13 mouse cellular contexts compared by ENCODE assay signal in genomic region chrX:51035678-51036209, GRCm38 (mm10). TPM values are rescaled to one million over a fixed set of nuclear protein-coding genes. Genes with fewer than 3 reads are reported as not detected.
DNase-seq lines count a peak whose midpoint lies in the region; ATAC-seq and TF ChIP-seq lines count a peak whose summit lies in the region.
"Had no signal": no experiment of that assay in that cellular context is flagged by ENCODE, and none has a peak within 500 bp of the region (broad histone marks: within the 10 kb centered on the region; RNA-seq: fewer than 3 reads in every experiment).

No protein-coding gene starts in this region.

- 16% methylated on average over 7 of the region's 7 CpGs for WGBS in lung, embryonic 14.5 days
- WGBS in neural tube, embryonic 11.5 days, result 25% methylated on average over 7 of the region's 7 CpGs
- 40% methylated on average over 7 of the region's 7 CpGs for WGBS in intestine, postnatal 0 days

- peak; percentile 60 for DNase-seq in lung, embryonic 14.5 days
- DNase-seq in lung, postnatal 25 days (ENCODE audit: low spot score), result no peak
- peak; percentile 56 for DNase-seq in embryo, embryonic 10.5 days (ENCODE audit: low spot score)
- DNase-seq in forelimb bud, embryonic 11.5 days (ENCODE audit: low read depth, low spot score), result peak; percentile 52
- DNase-seq in neural tube, embryonic 11.5 days (ENCODE audit: low spot score), result peak; percentile 43
- no peak for DNase-seq in right cerebral cortex, postnatal 25 days
- no peak for DNase-seq in gastrocnemius, adult 2 months
- DNase-seq: kidney, adult 11 months had no signal

- no peaks in the 10 kb centered on the region for H3K36me3 ChIP-seq in lung, embryonic 14.5 days (ENCODE audit: insufficient read depth)
- no peaks in the 10 kb centered on the region for H3K36me3 ChIP-seq in neural tube, embryonic 11.5 days (ENCODE audit: control insufficient read depth, insufficient read depth, low read length)
- no peaks in the 10 kb centered on the region for H3K36me3 ChIP-seq in intestine, postnatal 0 days (ENCODE audit: control insufficient read depth, insufficient read depth)
- H3K36me3 ChIP-seq: heart, embryonic 12.5 days had no signal

- H3K9me3 ChIP-seq in lung, embryonic 14.5 days (ENCODE audit: low read depth, low read length), result no peaks in the 10 kb centered on the region
- no peaks in the 10 kb centered on the region for H3K9me3 ChIP-seq in neural tube, embryonic 11.5 days (ENCODE audit: control insufficient read depth, low read length)
- H3K9me3 ChIP-seq in intestine, postnatal 0 days (ENCODE audit: control insufficient read depth), result no peaks in the 10 kb centered on the region
- H3K9me3 ChIP-seq: heart, embryonic 12.5 days; megakaryocyte, embryonic 14.5 days had no signal

- H3K4me3 ChIP-seq in lung, embryonic 14.5 days (ENCODE audit: low read depth, low read length), result no peak overlapping the region
- H3K4me3 ChIP-seq in neural tube, embryonic 11.5 days (ENCODE audit: low read depth, low read length), result no peak overlapping the region
- no peak overlapping the region for H3K4me3 ChIP-seq in intestine, postnatal 0 days (ENCODE audit: low read depth, low read length)
- no peak overlapping the region for H3K4me3 ChIP-seq in gastrocnemius, adult 2 months
- H3K4me3 ChIP-seq: heart, embryonic 12.5 days; megakaryocyte, embryonic 14.5 days had no signal

- no peaks in the 10 kb centered on the region for H3K27me3 ChIP-seq in lung, embryonic 14.5 days (ENCODE audit: insufficient read depth, low read length)
- H3K27me3 ChIP-seq in neural tube, embryonic 11.5 days (ENCODE audit: control insufficient read depth, insufficient read depth, low read length), result no peaks in the 10 kb centered on the region
- no peaks in the 10 kb centered on the region for H3K27me3 ChIP-seq in intestine, postnatal 0 days (replicated peaks; ENCODE audit: control insufficient read depth, insufficient read depth, low read length)
- H3K27me3 ChIP-seq: heart, embryonic 12.5 days had no signal

- ATAC-seq in lung, embryonic 14.5 days (ENCODE audit: insufficient read depth), result peak; percentile 17; the same call in 1 of the 2 replicates
- ATAC-seq in neural tube, embryonic 11.5 days (ENCODE audit: insufficient read depth, low FRiP score, low TSS enrichment), result peak; percentile 58; the same call in 1 of the 2 replicates
- ATAC-seq in intestine, postnatal 0 days, result no peak
- ATAC-seq: activated CD4-positive, CD25-positive, alpha-beta regulatory T cell, adult 4 months had no signal

- TF ChIP-seq CTCF in lung, embryonic 14.5 days (IDR thresholded peaks at IDR 0.05; ENCODE audit: low read depth), result no peak
- no peak for TF ChIP-seq CTCF in intestine, postnatal 0 days (IDR thresholded peaks at IDR 0.05; ENCODE audit: low read depth)
- TF ChIP-seq CTCF in gastrocnemius, adult 2 months (IDR thresholded peaks at IDR 0.05), result no peak

- intact Hi-C loops in gastrocnemius, adult 2 months (cut with DNase I), result no loop called here

- H3K4me1 ChIP-seq in lung, embryonic 14.5 days (ENCODE audit: insufficient read depth), result no peaks in the 10 kb centered on the region
- H3K4me1 ChIP-seq in neural tube, embryonic 11.5 days (ENCODE audit: control insufficient read depth, insufficient read depth, low read length), result no peaks in the 10 kb centered on the region
- no peaks in the 10 kb centered on the region for H3K4me1 ChIP-seq in intestine, postnatal 0 days (replicated peaks; ENCODE audit: control insufficient read depth, insufficient read depth, low read length)
- H3K4me1 ChIP-seq: heart, embryonic 12.5 days had no signal

- peak overlapping the region; percentile 10; the same call in 1 of the 2 replicates for H3K4me2 ChIP-seq in lung, embryonic 14.5 days
- H3K4me2 ChIP-seq in neural tube, embryonic 11.5 days (ENCODE audit: low read depth), result no peak overlapping the region
- H3K4me2 ChIP-seq in intestine, postnatal 0 days (replicated peaks; ENCODE audit: low read depth), result no peak overlapping the region
- H3K4me2 ChIP-seq: heart, embryonic 12.5 days had no signal

- H3K27ac ChIP-seq in lung, embryonic 14.5 days (ENCODE audit: low read depth), result 0 out of 2 replicates have a peak overlapping the region, but pooled peaks have one; percentile 18
- H3K27ac ChIP-seq in neural tube, embryonic 11.5 days (ENCODE audit: low read depth, low read length), result peak overlapping the region; percentile 60
- H3K27ac ChIP-seq in intestine, postnatal 0 days (ENCODE audit: low read depth, low read length), result no peak overlapping the region
- no peak overlapping the region for H3K27ac ChIP-seq in gastrocnemius, adult 2 months
- H3K27ac ChIP-seq: liver, embryonic 14.5 days had no signal

- H3K9ac ChIP-seq in lung, embryonic 14.5 days, result no peak overlapping the region
- no peak overlapping the region for H3K9ac ChIP-seq in neural tube, embryonic 11.5 days (ENCODE audit: low read length)
- H3K9ac ChIP-seq in intestine, postnatal 0 days (ENCODE audit: low read depth, low read length), result no peak overlapping the region
- H3K9ac ChIP-seq: heart, embryonic 12.5 days; liver, embryonic 14.5 days had no signal

RNA-seq across cellular contexts. Expression of gene Rap2c, which starts 17.9 kb away (rescaled TPM):
- polyA plus RNA-seq in lung, embryonic 14.5 days (2014; fragmentation: Nextera tagmentation; extraction: Ambion mirVana), result 24.3 and 26.7 TPM in 2 replicates
- polyA plus RNA-seq in neural tube, embryonic 11.5 days (2014; fragmentation: Nextera tagmentation; extraction: Ambion mirVana), result 34.2 and 36.4 TPM in 2 replicates
- 18.4 and 20.4 TPM in 2 replicates for polyA plus RNA-seq in intestine, postnatal 0 days (2015; fragmentation: Nextera tagmentation; extraction: Ambion mirVana)
- 10 to 100 TPM; 21.8 to 23.3 TPM for total RNA-seq in gastrocnemius, adult 2 months (2021)

Comparison
In these comparisons a context has a peak if more than half of its experiments do, and no peak if none do; other contexts are left out.
1. DNase-seq: peak in lung, embryonic 14.5 days (single experiment), embryo, embryonic 10.5 days (single experiment), forelimb bud, embryonic 11.5 days (single experiment) and neural tube, embryonic 11.5 days (single experiment); none in lung, postnatal 25 days (single experiment), right cerebral cortex, postnatal 25 days (single experiment) and gastrocnemius, adult 2 months (single experiment).
2. H3K27ac ChIP-seq: peak in lung, embryonic 14.5 days (single experiment) and neural tube, embryonic 11.5 days (single experiment); none in intestine, postnatal 0 days (single experiment) and gastrocnemius, adult 2 months (single experiment).